Mouse (Mus musculus) liver, adult 2 months (tissue): ENCODE measurements around the gene Ccdc85b. TPM values are rescaled to one million over a fixed set of nuclear protein-coding genes. Genes with fewer than 3 reads are reported as not detected.

Experiments
- DNase-seq: peaks from one replicate; pipeline ENCODE4 v3.0.0-alpha.2; 2011; ENCODE audit warnings: low read depth, low spot score; ENCODE audit errors: extremely low read depth
- H3K27ac ChIP-seq: fragments of 200-500 bp; replicated peaks from 2 replicates; pipeline ENCODE4 v1.5.1; 2012; ENCODE audit warnings: low read depth, mild to moderate bottlenecking, control low read depth, inconsistent platforms, low read length; ENCODE audit not compliant: insufficient read depth
- H3K27me3 ChIP-seq: fragments of 200-500 bp; 2 replicates; pipeline ENCODE4 v1.6.1; 2012; ENCODE audit warnings: mild to moderate bottlenecking, moderate library complexity, low read length, inconsistent platforms; ENCODE audit not compliant: control insufficient read depth, insufficient read depth
- H3K36me3 ChIP-seq: fragments of 200-500 bp; 2 replicates; pipeline ENCODE4 v1.6.1; 2012; ENCODE audit warnings: low read length, inconsistent platforms; ENCODE audit not compliant: control insufficient read depth, insufficient read depth
- H3K4me1 ChIP-seq: fragments of 200-500 bp; 2 replicates; pipeline ENCODE4 v1.6.1; 2011; ENCODE audit warnings: low read length; ENCODE audit not compliant: control insufficient read depth, insufficient read depth
- H3K4me3 ChIP-seq: fragments of 200-500 bp; 2 replicates; pipeline ENCODE4 v1.5.1; 2011; ENCODE audit warnings: low read depth, mild to moderate bottlenecking, control low read depth, low read length, moderate library complexity; ENCODE audit not compliant: insufficient read depth
- H3K79me2 ChIP-seq: fragments of 200-500 bp; 2 replicates; pipeline ENCODE4 v1.6.1; 2012; ENCODE audit warnings: inconsistent platforms, mild to moderate bottlenecking, low read length, moderate library complexity; ENCODE audit not compliant: control insufficient read depth, insufficient read depth
- H3K9ac ChIP-seq: fragments of 200-500 bp; 2 replicates; pipeline ENCODE4 v1.6.1; 2012; ENCODE audit warnings: low read depth, mild to moderate bottlenecking, control low read depth, inconsistent platforms, low read length
- CTCF ChIP-seq: fragments of 200-500 bp; IDR thresholded peaks from 2 replicates; pipeline ENCODE4 v1.5.1; 2011; ENCODE audit warnings: low read depth, low read length, control low read depth
- POLR2A ChIP-seq: fragments of 200-500 bp; IDR thresholded peaks from 2 replicates; pipeline ENCODE4 v1.6.1; 2011; ENCODE audit warnings: low read length, control low read depth; ENCODE audit not compliant: insufficient read depth; ENCODE audit errors: extremely low read depth
- whole genome bisulfite sequencing: fragments of 180-500 bp; shearing (Covaris S2); methylation state at CpG from one replicate; pipeline ENCODE4 v1.1.7; 2018; 5-methylcytosine and 5-hydroxymethylcytosine counted together
- polyA plus RNA-seq: library from polyadenylated mRNA; depleted of rRNA; stranded (reverse); fragments of >200 nt; gene quantifications from 2 replicates; pipeline ENCODE4 v1.2.3, GENCODE M21; 2012
- total RNA-seq: library from RNA; depleted of rRNA; stranded (reverse); fragments of >200 nt; gene quantifications from 2 replicates; pipeline ENCODE4 v1.2.3, GENCODE M21; 2014

Ccdc85b gene
- total and polyA plus RNA-seq, 2 experiments = 2.6 to 3.3 TPM

DNA sequence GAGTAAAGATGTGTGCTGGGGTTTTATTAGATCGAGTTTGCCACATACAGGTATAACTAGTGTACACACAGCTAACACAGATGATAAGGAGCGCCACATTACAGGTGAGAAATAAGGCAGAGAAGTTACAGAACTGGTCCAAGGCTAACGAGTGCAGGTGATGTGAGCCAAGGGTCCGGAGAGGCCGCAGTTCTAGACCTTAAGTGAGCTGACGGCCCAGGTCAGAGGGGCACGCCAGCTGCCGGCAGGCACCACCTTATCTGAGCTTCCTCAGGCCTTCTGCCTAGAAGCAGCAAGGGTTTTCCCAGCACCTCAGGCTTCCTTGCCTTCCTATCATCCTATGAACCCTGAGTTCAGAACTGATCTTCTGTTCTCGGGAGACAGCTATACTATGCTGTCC, 38.1 kb downstream of the Ccdc85b start:
- no peak for TF ChIP-seq CTCF
- TF ChIP-seq POLR2A = no peak

DNA sequence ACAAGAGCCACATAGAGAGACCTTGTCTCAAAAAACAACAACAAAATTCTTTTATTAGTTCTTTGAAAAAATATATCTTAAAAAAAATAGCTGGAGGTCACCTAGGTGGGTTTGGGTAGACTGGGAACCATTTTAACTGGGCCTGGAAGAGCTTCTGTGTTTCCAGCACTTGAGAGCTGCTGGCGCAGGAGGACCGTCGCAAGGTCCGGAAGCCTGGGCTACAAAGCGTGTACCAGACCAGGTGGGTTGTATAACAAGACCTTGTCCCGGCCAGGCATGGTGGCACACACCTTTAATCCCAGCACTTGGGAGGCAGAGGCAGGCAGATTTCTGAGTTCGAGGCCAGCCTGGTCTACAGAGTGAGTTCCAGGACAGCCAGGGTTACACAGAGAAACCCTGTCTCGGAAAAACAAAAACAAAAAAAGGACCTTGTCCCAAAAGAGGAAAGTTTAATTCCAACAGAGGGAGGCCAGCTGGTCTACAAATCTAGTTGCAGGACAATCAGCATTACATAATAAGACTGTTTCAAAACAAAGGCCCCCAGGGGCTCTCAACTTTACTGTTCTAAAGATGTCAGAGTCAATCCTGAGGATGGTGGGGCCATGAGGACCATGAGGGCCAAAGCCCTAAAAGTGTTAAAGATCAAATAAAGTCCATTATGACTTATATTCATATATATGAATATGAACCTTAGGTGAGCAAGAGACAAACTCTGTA, 38.8 kb downstream of the Ccdc85b start:
- H3K4me3 ChIP-seq = no peak overlapping the region
- H3K27ac ChIP-seq = no peak overlapping the region
- no peaks in the 10 kb centered on the region for H3K79me2 ChIP-seq
- DNase-seq = no peak
- TF ChIP-seq CTCF = no peak
- no peak for TF ChIP-seq POLR2A
- peaks cover 8% of the 10 kb centered on the region; the same call in 1 of the 2 replicates for H3K4me1 ChIP-seq
- 94% methylated on average over 8 of the region's 8 CpGs for WGBS
- no peaks in the 10 kb centered on the region for H3K27me3 ChIP-seq
- H3K9ac ChIP-seq = no peak overlapping the region
- peaks cover 31% of the 10 kb centered on the region for H3K36me3 ChIP-seq

More for the DNA sequence above, 38.1 kb downstream of the Ccdc85b start:
- WGBS = 93% methylated on average over 9 of the region's 9 CpGs
- Histone ChIP-seq H3K27me3 (no peaks in the 10 kb centered on the region), H3K79me2 (no peaks in the 10 kb centered on the region), H3K4me3 (no peak overlapping the region), H3K36me3 (peaks cover 31% of the 10 kb centered on the region), H3K27ac (no peak overlapping the region), H3K9ac (no peak overlapping the region), H3K4me1 (peaks cover 8% of the 10 kb centered on the region; the same call in 1 of the 2 replicates)
- no peak for DNase-seq

DNA sequence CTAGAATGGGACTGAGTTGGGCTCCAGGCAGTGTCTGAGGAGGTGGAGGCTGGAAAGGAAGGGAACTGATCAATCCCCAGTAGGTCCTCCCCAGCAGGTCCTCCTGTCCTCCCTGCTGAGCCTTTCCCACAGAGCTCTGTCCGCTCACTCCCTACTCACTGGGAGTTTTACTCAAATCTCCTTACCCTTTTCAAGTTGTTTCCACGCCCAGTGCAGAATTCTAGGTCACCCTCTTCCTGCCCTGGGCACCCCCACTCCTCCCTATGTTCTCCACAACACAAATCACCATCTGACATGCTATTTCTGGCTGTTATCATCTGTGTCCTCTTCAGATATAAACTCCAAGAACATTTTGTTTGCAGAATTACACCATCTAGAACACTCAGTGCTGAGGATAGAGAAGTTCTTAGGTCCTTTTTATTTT, 43.1 kb downstream of the Ccdc85b start:
- H3K79me2 ChIP-seq = no peaks in the 10 kb centered on the region
- 72% methylated on average over 2 of the region's 2 CpGs for WGBS
- H3K9ac ChIP-seq = no peak overlapping the region
- peaks cover 26% of the 10 kb centered on the region for H3K36me3 ChIP-seq
- H3K4me1 ChIP-seq = peaks cover 5% of the 10 kb centered on the region; the same call in 1 of the 2 replicates
- TF ChIP-seq CTCF (no peak), POLR2A (no peak)
- DNase-seq = peak; percentile 43
- peak overlapping the region; percentile 54 for H3K27ac ChIP-seq
- H3K27me3 ChIP-seq = no peaks in the 10 kb centered on the region
- no peak overlapping the region for H3K4me3 ChIP-seq

DNA sequence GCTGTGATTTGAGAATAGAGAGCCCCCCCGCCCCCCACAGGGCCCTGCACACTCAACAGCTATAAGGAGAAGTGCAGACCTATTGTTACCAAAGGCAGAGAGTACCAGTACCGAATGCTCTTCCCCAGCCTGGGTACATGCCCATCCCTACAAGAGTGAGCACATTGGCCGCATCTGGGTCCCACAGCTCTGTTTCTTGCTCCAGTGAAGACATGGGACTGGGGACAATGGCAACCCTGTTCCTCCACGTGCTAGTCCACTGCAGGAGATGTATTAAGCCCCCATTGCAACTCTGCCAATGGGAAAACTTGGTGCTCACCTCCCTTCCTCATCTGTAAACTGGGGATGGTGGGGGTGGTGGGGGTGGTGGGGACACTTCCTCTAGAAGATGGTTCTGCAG, 43.9 kb downstream of the Ccdc85b start:
- peaks cover 24% of the 10 kb centered on the region for H3K36me3 ChIP-seq
- no peak overlapping the region for H3K4me3 ChIP-seq
- H3K4me1 ChIP-seq = peaks cover 9% of the 10 kb centered on the region; the same call in 1 of the 2 replicates
- no peak overlapping the region for H3K9ac ChIP-seq
- WGBS = 91% methylated on average over 4 of the region's 4 CpGs
- no peak for TF ChIP-seq CTCF
- TF ChIP-seq POLR2A = no peak
- H3K27me3 ChIP-seq = no peaks in the 10 kb centered on the region
- no peak overlapping the region for H3K27ac ChIP-seq
- no peak for DNase-seq
- H3K79me2 ChIP-seq = no peaks in the 10 kb centered on the region

GRCm38 (mm10) chr19:5411961-5412360, 45.7 kb downstream of the Ccdc85b start:
- no peak overlapping the region for H3K4me3 ChIP-seq
- 0 out of 2 replicates have a peak, but pooled peaks cover 3% of the 10 kb centered on the region for H3K79me2 ChIP-seq
- H3K9ac ChIP-seq = no peak overlapping the region
- WGBS = 64% methylated on average over 5 of the region's 5 CpGs
- H3K27me3 ChIP-seq = no peaks in the 10 kb centered on the region
- H3K27ac ChIP-seq = no peak overlapping the region
- peaks cover 8% of the 10 kb centered on the region for H3K36me3 ChIP-seq
- no peak for DNase-seq
- TF ChIP-seq CTCF = no peak
- TF ChIP-seq POLR2A = no peak
- peaks cover 16% of the 10 kb centered on the region for H3K4me1 ChIP-seq

DNA sequence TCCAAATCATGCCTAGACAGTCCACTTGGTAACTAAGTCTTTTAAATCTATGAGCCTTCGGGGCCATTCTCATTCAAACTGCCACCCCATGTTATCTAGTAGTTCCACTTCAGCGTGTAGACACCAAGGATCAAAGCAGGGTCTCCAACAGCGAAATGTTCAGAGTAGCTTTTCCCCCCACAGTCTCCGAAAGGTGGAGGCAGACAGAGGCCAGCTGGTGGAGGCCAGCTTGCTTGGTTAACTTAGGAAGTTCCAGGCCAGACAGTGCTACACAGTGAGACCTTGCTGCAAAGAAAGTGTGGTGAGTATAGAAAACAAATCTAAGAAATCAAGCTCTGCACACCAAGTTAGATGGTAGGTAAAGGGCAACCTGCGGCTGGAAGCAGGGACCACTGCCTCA, 47.1 kb downstream of the Ccdc85b start:
- TF ChIP-seq POLR2A (no peak), CTCF (no peak)
- Histone ChIP-seq H3K9ac (no peak overlapping the region), H3K4me3 (no peak overlapping the region), H3K79me2 (0 out of 2 replicates have a peak, but pooled peaks cover 3% of the 10 kb centered on the region), H3K4me1 (peaks cover 20% of the 10 kb centered on the region), H3K36me3 (no peaks in the 10 kb centered on the region), H3K27ac (no peak overlapping the region), H3K27me3 (no peaks in the 10 kb centered on the region)
- no peak for DNase-seq
- 94% methylated on average over 5 of the region's 5 CpGs for WGBS
